Mouse (Mus musculus) erythroblast, embryonic 14.5 days (primary cell): ENCODE measurements around the gene Nelfb. TPM values are rescaled to one million over a fixed set of nuclear protein-coding genes. Genes with fewer than 3 reads are reported as not detected.

ENCODE experiments used
- H3K27me3 ChIP-seq: 2 replicates; pipeline ENCODE4 v1.6.1; 2012; ENCODE audit warnings: inconsistent platforms; ENCODE audit not compliant: control insufficient read depth
- H3K36me3 ChIP-seq: 2 replicates; pipeline ENCODE4 v1.6.1; 2012; ENCODE audit warnings: mild to moderate bottlenecking, inconsistent platforms; ENCODE audit not compliant: control insufficient read depth
- H3K4me1 ChIP-seq: 2 replicates; pipeline ENCODE4 v1.6.1; 2012; ENCODE audit warnings: inconsistent platforms; ENCODE audit not compliant: control insufficient read depth
- H3K4me3 ChIP-seq: replicated peaks from 2 replicates; pipeline ENCODE3; 2012; ENCODE audit warnings: moderate library complexity, mild to moderate bottlenecking, inconsistent platforms
- H3K9me3 ChIP-seq: 2 replicates; pipeline ENCODE4 v1.6.1; 2012; ENCODE audit warnings: low read length, inconsistent platforms, mixed read lengths; ENCODE audit not compliant: control insufficient read depth
- GATA1 ChIP-seq: IDR thresholded peaks from 2 replicates; pipeline ENCODE4 v1.6.1; 2012; ENCODE audit warnings: low read length, inconsistent platforms, mixed read lengths
- TAL1 ChIP-seq: IDR thresholded peaks from 3 replicates; pipeline ENCODE4 v1.6.1; 2012; ENCODE audit warnings: low read length, inconsistent platforms, mixed read lengths
- polyA plus RNA-seq: library from polyadenylated mRNA; stranded (reverse); fragments of >175 nt; gene quantifications from 2 replicates; pipeline ENCODE4 v1.2.3, GENCODE M21; 2012

The Nelfb gene
- polyA plus RNA-seq, 1 experiment: 1.8 TPM

GRCm38 (mm10) chr2:25194006-25194405, 17.3 kb downstream of the Nelfb start:
- peaks cover 51% of the 10 kb centered on the region for H3K4me1 ChIP-seq
- no peaks in the 10 kb centered on the region for H3K9me3 ChIP-seq
- H3K36me3 ChIP-seq: peaks cover 11% of the 10 kb centered on the region
- no peak overlapping the region for H3K4me3 ChIP-seq
- TF ChIP-seq GATA1: no peak
- no peak for TF ChIP-seq TAL1
- peaks cover 7% of the 10 kb centered on the region for H3K27me3 ChIP-seq

- peaks cover 51% of the 10 kb centered on the region for H3K4me1 ChIP-seq
- H3K4me3 ChIP-seq: no peak overlapping the region
- H3K36me3 ChIP-seq: peaks cover 5% of the 10 kb centered on the region
- H3K27me3 ChIP-seq: peaks cover 7% of the 10 kb centered on the region
- H3K9me3 ChIP-seq: no peaks in the 10 kb centered on the region
- no peak for TF ChIP-seq GATA1
- TF ChIP-seq TAL1: no peak
These were observed 17.9 kb downstream of the Nelfb start for GRCm38 (mm10) chr2:25193330-25193770.

DNA sequence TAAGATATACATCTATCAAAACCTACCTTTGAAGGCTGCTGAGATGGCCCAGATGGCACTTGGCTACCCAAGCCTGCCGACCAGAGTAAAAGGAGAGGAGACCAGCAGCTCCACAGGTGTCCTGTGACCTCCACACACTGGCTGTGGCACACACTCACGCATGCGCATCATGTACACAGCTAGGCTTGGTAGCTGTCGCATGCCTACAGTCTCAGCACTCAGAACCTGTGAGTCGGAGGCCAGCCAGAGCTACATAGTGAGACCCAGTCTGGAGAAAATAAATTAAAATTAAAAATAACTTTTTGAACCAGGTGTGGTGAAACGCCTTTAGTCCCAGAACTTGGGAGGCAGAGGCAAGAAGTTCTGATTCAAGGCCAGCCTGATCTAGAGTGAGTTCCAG, 23.4 kb downstream of the Nelfb start:
- TF ChIP-seq TAL1: no peak
- TF ChIP-seq GATA1: no peak
- no peaks in the 10 kb centered on the region for H3K36me3 ChIP-seq
- H3K4me1 ChIP-seq: peaks cover 15% of the 10 kb centered on the region
- peaks cover 47% of the 10 kb centered on the region for H3K27me3 ChIP-seq
- H3K4me3 ChIP-seq: no peak overlapping the region
- no peaks in the 10 kb centered on the region for H3K9me3 ChIP-seq

GRCm38 (mm10) chr2:25186575-25186930, 24.7 kb downstream of the Nelfb start:
- Histone ChIP-seq H3K36me3 (no peaks in the 10 kb centered on the region), H3K27me3 (peaks cover 60% of the 10 kb centered on the region), H3K4me3 (peak overlapping the region; percentile 55), H3K9me3 (no peaks in the 10 kb centered on the region), H3K4me1 (peaks cover 26% of the 10 kb centered on the region)
- TF ChIP-seq GATA1 (no peak), TAL1 (no peak)

DNA sequence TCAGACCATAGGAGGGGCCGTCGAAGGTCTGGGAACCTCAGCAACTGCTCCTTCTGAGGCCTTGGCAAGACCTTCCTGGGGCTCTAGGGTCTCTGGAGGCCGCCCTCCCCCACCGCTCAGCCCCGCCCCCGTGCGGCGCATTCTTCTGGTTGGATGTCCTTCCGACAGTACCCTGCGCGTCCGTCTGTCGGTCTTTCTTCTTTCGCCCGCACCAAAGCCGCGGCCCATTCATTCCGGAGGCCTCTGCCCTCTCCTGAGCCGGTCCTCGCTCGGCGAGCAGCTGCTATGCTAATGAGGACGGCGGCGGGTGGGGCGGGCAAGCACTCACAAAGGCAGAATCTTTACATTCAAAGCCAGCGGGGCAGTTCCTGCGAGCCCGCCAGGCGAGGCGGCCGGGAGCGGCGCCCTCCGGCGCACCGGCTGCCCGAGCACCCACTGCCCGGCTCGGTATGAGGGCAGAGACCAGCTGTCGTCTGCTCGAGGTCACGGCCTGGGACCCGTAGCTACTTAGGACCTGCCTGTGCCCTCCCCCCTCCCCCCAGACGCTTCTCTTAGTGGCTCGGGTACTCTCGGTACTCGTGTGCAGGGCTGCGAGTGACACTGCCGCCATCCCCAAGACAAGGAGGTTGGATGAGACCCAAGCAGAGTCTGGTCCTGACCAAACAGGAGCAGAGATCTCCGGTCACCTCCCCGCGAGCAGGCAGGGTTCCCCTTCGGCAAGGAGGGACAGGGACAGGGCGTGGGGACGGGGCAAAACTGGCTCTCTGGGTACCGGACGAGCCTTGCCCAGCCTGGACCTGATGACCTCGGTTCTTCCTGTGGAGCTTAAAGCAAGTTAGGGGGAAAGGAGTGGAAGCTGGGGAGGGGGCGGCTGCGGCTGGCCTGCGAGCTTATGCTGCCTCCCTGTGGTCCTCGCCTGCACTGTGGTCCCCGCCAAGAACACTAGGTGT, 25.4 kb downstream of the Nelfb start:
- Histone ChIP-seq H3K4me3 (peak overlapping the region; percentile 55), H3K27me3 (peaks cover 66% of the 10 kb centered on the region), H3K36me3 (no peaks in the 10 kb centered on the region), H3K4me1 (peaks cover 32% of the 10 kb centered on the region), H3K9me3 (peaks cover 2% of the 10 kb centered on the region; the same call in 1 of the 2 replicates)
- TF ChIP-seq TAL1 (no peak), GATA1 (no peak)

DNA sequence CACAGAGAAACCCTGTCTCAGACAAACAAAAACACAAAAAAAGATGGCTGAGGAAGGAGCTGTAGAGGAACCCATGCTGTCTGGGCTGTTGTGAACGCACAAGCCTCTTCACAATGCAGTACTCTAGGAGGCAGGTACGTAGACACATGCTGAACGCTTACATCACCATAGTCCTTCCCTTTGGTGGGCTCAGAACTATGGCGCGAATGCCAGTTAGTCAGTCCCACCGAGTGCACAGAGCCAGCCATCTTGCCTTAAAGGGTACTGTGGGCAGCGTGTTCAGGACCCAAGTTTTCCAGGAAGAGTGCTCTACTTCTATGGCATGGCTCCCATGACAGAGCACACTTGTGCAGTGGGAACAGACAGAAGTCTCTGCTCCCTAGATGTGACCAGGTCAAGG, 26.8 kb downstream of the Nelfb start:
- H3K4me3 ChIP-seq: no peak overlapping the region
- no peaks in the 10 kb centered on the region for H3K36me3 ChIP-seq
- peaks cover 45% of the 10 kb centered on the region for H3K4me1 ChIP-seq
- H3K27me3 ChIP-seq: peaks cover 80% of the 10 kb centered on the region
- no peak for TF ChIP-seq TAL1
- TF ChIP-seq GATA1: no peak
- peaks cover 2% of the 10 kb centered on the region; the same call in 1 of the 2 replicates for H3K9me3 ChIP-seq

DNA sequence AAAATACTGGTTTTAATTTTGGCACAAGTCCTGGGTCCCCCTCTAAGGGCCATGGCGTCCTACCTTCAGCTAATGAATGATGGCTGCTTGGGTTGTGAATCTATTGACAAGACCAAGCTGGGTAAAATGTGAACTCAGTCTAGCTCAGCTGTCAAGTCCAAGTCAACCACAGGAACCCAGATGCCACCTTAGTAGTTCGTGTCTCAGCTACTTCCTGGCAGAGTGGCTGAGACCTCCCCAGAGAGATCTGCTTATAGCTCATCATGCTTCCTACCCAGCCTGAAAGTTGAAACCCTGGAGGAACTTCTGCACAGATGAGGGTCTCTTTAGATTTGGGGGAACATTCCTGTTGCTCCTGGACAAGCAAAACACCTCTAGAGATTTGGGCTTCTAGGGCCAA, 28.0 kb downstream of the Nelfb start:
- Histone ChIP-seq H3K9me3 (peaks cover 2% of the 10 kb centered on the region; the same call in 1 of the 2 replicates), H3K27me3 (peaks cover 92% of the 10 kb centered on the region), H3K4me3 (no peak overlapping the region), H3K4me1 (peaks cover 53% of the 10 kb centered on the region), H3K36me3 (no peaks in the 10 kb centered on the region)
- TF ChIP-seq TAL1: no peak
- no peak for TF ChIP-seq GATA1

- H3K36me3 ChIP-seq: no peaks in the 10 kb centered on the region
- no peak overlapping the region for H3K4me3 ChIP-seq
- peaks cover 97% of the 10 kb centered on the region for H3K27me3 ChIP-seq
- peaks cover 59% of the 10 kb centered on the region for H3K4me1 ChIP-seq
- TF ChIP-seq GATA1 (no peak), TAL1 (no peak)
- H3K9me3 ChIP-seq: peaks cover 2% of the 10 kb centered on the region; the same call in 1 of the 2 replicates
These were observed 28.6 kb downstream of the Nelfb start for GRCm38 (mm10) chr2:25182664-25183063.

DNA sequence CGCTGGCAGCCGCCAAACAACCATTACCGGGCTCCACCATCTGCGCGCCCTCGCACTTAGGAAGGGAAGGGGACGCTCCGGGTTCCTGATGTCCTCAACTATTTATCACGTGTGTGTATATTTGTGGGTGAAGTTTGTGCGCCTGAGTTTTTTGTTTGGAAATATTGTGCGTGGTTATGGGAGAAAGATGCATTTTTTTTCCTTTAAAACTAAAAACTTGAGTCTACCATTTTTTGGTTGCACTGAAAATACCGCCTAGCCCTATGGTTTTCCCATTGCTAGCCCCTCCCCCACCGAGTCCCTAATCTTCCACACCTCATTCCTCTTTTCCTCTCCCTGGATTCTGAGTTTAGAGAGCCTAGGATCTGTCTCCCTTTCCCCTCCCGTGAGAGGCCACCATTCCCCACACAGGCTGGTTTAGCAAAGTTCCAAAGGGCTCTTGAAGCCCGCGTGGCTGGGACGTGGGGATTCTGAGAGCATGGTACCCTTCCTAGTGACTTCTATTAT, 29.3 kb downstream of the Nelfb start:
- no peaks in the 10 kb centered on the region for H3K36me3 ChIP-seq
- peaks cover 98% of the 10 kb centered on the region for H3K27me3 ChIP-seq
- TF ChIP-seq TAL1 (no peak), GATA1 (no peak)
- H3K4me1 ChIP-seq: peaks cover 63% of the 10 kb centered on the region
- H3K9me3 ChIP-seq: peaks cover 2% of the 10 kb centered on the region; the same call in 1 of the 2 replicates
- H3K4me3 ChIP-seq: peak overlapping the region; percentile 68
